Mouse (Mus musculus) liver, embryonic 11.5 days (tissue): Measurements from ENCODE around the gene Fktn. TPM values are rescaled to one million over a fixed set of nuclear protein-coding genes. Genes with fewer than 3 reads are reported as not detected.

ENCODE experiments used
- ATAC-seq: fragments of 200-750 bp; cut with Nextera tagmentation; replicated peaks from 2 replicates; pipeline ENCODE4 v1.8.0; 2017; ENCODE audit warnings: moderate number of reproducible peaks, mild to moderate bottlenecking, moderate TSS enrichment, moderate library complexity; ENCODE audit not compliant: low FRiP score
- DNase-seq: peaks from one replicate; pipeline ENCODE4 v3.0.0-alpha.2; 2017; ENCODE audit warnings: low spot score
- H3K27ac ChIP-seq: fragments of 300-500 bp; sonication (generic); 2 replicates; pipeline ENCODE4 v1.5.1; 2014; ENCODE audit warnings: mild to moderate bottlenecking, low read depth, low read length, control low read depth
- H3K27me3 ChIP-seq: fragments of 300-500 bp; sonication (generic); replicated peaks from 2 replicates; pipeline ENCODE4 v1.6.1; 2014; ENCODE audit warnings: low read length, mixed read lengths; ENCODE audit not compliant: control insufficient read depth, insufficient read depth
- H3K36me3 ChIP-seq: fragments of 300-500 bp; sonication (generic); 2 replicates; pipeline ENCODE4 v1.6.1; 2014; ENCODE audit warnings: mild to moderate bottlenecking, low read length, moderate library complexity, mixed read lengths; ENCODE audit not compliant: control insufficient read depth, insufficient read depth
- H3K4me1 ChIP-seq: fragments of 300-500 bp; sonication (generic); replicated peaks from 2 replicates; pipeline ENCODE4 v1.6.1; 2014; ENCODE audit warnings: low read length, mixed read lengths; ENCODE audit not compliant: control insufficient read depth, insufficient read depth
- H3K4me2 ChIP-seq: fragments of 300-500 bp; sonication (generic); 2 replicates; pipeline ENCODE4 v1.6.1; 2014; ENCODE audit warnings: mild to moderate bottlenecking, control low read depth, moderate library complexity
- H3K4me3 ChIP-seq: fragments of 300-500 bp; sonication (generic); 2 replicates; pipeline ENCODE4 v1.5.1; 2014; ENCODE audit warnings: low read depth, low read length, control low read depth
- H3K9ac ChIP-seq: fragments of 300-500 bp; sonication (generic); 2 replicates; pipeline ENCODE4 v1.6.1; 2014; ENCODE audit warnings: low read depth, low read length, control low read depth
- H3K9me3 ChIP-seq: fragments of 300-500 bp; sonication (generic); 2 replicates; pipeline ENCODE4 v1.6.1; 2016; ENCODE audit warnings: low read length, inconsistent platforms, mixed read lengths; ENCODE audit not compliant: control insufficient read depth
- WGBS: fragments of 180-500 bp; shearing (Covaris S2); extraction: QIAGEN DNeasy Blood & Tissue Kit; methylation state at CpG from one replicate; pipeline ENCODE4 v1.1.7; 2014; 5-methylcytosine and 5-hydroxymethylcytosine counted together
- polyA plus RNA-seq: library from polyadenylated mRNA; unstranded; fragments of >200 nt; fragmentation: Nextera tagmentation; extraction: Ambion mirVana; gene quantifications from 2 replicates; pipeline ENCODE4 v1.2.1, GENCODE M21; 2014

The Fktn gene
- polyA plus RNA-seq, 1 experiment from 2014 or later = 11.4 TPM

DNA sequence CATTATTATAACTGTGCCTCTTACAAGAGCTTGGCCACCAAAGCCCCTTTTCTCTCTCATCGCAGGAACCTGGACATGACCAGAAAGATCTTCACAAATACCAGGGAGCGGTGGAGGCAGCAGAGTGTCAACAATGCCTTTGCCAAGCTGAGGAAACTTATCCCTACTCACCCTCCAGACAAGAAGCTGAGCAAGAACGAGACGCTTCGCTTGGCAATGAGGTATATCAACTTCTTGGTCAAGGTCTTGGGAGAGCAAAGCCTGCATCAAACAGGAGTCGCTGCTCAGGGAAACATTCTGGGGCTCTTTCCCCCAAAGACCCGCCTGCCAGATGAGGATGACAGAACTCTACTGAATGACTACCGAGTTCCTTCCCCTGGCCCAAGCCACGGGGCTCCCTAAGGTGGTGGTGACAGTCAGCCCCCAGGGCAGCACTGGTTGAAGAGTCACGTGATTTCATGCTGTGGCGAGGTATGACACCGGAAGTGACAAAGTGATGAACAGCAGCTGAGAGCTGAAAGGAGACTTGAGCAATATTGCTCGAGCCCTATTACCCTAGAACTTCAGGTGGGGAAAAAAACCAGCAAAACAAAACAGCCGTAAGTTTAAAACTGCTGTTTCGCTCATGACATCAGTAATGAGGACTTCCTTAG is 72.1 kb downstream of the Fktn start:
- H3K4me3 ChIP-seq = no peak overlapping the region
- H3K27me3 ChIP-seq = no peaks in the 10 kb centered on the region

DNA sequence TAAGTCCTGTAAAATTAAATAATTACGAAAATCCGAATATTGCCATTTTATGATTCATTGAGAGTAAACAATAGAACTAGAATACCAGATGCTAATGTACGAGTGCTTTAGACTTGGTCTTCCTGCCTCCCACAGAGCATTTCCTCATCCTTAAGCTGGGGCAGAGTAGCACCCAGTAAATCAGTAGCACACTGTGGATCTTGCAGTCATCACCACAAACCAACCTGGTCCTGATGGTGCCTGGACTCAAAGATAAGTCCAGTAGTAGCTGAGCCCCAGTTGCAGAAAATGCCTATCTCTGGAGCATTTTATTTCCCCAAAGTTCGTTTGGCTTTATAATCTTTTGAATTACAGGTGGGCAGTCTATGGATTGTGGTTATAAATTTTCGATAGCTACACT is 73.1 kb downstream of the Fktn start:
- H3K4me3 ChIP-seq = no peak overlapping the region
- no peaks in the 10 kb centered on the region for H3K27me3 ChIP-seq
- no peak overlapping the region for H3K27ac ChIP-seq
- no peaks in the 10 kb centered on the region for H3K9me3 ChIP-seq
- H3K36me3 ChIP-seq = no peaks in the 10 kb centered on the region
- no peaks in the 10 kb centered on the region for H3K4me1 ChIP-seq
- H3K4me2 ChIP-seq = no peak overlapping the region
- DNase-seq (no peak), ATAC-seq (no peak)
- H3K9ac ChIP-seq = no peak overlapping the region
- WGBS = 67% methylated on average over 5 of the region's 5 CpGs

More for the DNA sequence above, 72.1 kb downstream of the Fktn start:
- no peak overlapping the region for H3K9ac ChIP-seq
- H3K27ac ChIP-seq = no peak overlapping the region
- H3K4me2 ChIP-seq = no peak overlapping the region
- ATAC-seq (no peak), DNase-seq (no peak)
- no peaks in the 10 kb centered on the region for H3K9me3 ChIP-seq
- no peaks in the 10 kb centered on the region for H3K36me3 ChIP-seq
- WGBS = 69% methylated on average over 15 of the region's 15 CpGs
- no peaks in the 10 kb centered on the region for H3K4me1 ChIP-seq

DNA sequence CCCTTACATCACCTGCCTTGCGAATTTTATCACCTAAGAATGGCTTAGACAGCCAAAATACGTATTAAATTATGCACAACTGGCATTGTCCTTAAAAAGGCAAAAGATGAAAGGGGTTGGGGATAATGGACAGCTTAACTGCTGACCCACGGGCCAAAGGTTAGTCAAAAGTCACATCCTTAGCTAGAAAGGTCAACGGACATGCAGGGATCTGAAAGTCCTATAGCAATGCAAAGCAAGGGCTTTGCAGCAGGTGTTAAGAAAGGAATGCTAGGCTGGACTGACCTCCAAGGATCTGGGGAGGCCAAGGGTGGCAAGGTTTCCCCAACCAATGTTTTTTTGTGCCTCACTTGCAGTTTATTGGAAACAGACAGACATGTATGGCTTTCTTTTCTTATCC is 75.5 kb downstream of the Fktn start:
- ATAC-seq (no peak), DNase-seq (no peak)
- no peaks in the 10 kb centered on the region for H3K27me3 ChIP-seq
- H3K4me3 ChIP-seq = no peak overlapping the region
- H3K4me2 ChIP-seq = no peak overlapping the region
- 42% methylated on average over 4 of the region's 4 CpGs for WGBS
- no peak overlapping the region for H3K27ac ChIP-seq
- H3K9ac ChIP-seq = no peak overlapping the region
- H3K4me1 ChIP-seq = no peaks in the 10 kb centered on the region
- H3K9me3 ChIP-seq = no peaks in the 10 kb centered on the region
- no peaks in the 10 kb centered on the region for H3K36me3 ChIP-seq

DNA sequence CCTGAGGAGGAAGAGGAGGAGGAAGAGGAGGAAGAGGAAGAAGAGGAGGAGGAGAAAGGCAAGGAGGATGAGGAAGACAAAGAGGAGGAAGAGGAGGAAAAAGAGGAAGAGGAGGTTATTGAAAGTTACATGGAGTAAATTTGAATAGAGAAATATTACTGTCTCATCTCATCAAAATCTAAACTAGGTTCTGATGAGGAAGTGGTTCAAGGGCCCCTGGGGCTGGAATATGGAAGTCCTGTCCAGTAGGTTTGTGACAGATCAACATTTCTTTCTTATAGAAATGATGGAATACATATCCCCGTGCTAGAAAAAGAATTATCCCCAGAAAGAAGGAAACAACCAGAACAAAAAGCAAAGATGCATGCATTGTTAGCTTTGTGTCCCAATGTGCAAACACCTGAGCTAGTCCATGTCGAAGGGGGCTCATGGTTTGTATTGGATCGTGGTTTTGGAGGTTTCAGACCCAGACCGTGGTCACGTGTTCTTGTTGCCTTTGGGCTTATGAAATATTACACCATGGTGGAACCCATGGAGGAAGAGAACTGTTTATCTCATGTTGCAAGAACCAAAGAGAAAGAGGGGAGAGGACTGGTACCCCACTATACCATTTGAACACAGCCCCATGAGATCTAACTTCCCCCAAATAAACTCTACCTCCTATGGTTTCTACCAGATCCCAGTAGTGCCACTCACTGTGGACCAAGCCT is 80.6 kb downstream of the Fktn start:
- Histone ChIP-seq H3K27me3 (no peaks in the 10 kb centered on the region), H3K4me2 (no peak overlapping the region), H3K4me1 (no peaks in the 10 kb centered on the region), H3K9ac (no peak overlapping the region), H3K36me3 (no peaks in the 10 kb centered on the region), H3K27ac (no peak overlapping the region), H3K9me3 (no peaks in the 10 kb centered on the region), H3K4me3 (no peak overlapping the region)
- ATAC-seq (no peak), DNase-seq (no peak)
- 79% methylated on average over 5 of the region's 5 CpGs for WGBS

DNA sequence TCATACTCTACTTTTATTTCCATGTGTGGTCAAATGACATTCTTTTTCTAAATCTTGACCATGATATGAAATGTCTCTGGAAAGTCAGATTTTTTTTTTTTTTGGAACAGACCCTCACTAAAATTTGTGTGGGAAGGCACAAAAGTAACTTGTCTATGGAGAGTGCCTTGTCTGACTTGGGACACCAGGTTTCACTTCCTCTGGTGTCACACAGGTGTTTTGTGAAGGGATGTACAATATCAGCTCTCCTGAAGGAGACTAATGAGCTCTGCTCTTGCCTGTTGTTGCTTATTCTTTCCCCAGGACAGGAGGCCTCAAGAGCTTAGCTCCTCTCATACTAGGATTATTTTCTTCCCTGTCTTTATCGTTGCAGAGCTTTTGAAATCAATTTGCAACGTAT is 81.3 kb downstream of the Fktn start:
- no peak overlapping the region for H3K27ac ChIP-seq
- H3K4me1 ChIP-seq = no peaks in the 10 kb centered on the region
- no peak overlapping the region for H3K4me2 ChIP-seq
- H3K9me3 ChIP-seq = no peaks in the 10 kb centered on the region
- 83% methylated on average over 2 of the region's 2 CpGs for WGBS
- H3K36me3 ChIP-seq = no peaks in the 10 kb centered on the region
- no peaks in the 10 kb centered on the region for H3K27me3 ChIP-seq
- ATAC-seq = no peak
- no peak for DNase-seq
- no peak overlapping the region for H3K9ac ChIP-seq
- H3K4me3 ChIP-seq = no peak overlapping the region

DNA sequence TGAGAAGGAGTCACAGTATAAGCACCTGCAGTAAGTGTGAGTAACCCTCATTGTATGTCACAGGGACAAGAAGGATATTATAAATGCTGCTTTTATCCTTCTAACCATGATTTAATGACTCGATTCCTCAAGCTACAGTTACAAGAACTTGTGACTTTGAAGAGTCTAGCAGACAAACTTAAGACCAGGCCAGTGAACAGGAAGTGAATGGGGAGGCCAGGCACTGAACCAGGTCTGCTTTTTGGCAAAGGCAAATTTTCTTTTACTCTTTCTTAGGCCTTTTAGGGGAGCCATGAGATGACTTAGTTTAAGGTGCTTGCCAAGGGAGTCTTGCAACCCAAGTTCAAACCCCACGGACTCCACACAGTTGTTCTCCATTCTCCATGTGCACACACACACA is 81.9 kb downstream of the Fktn start:
- Histone ChIP-seq H3K27ac (no peak overlapping the region), H3K4me2 (no peak overlapping the region), H3K9me3 (no peaks in the 10 kb centered on the region), H3K4me1 (no peaks in the 10 kb centered on the region), H3K4me3 (no peak overlapping the region), H3K27me3 (no peaks in the 10 kb centered on the region), H3K36me3 (no peaks in the 10 kb centered on the region), H3K9ac (no peak overlapping the region)
- DNase-seq (no peak), ATAC-seq (no peak)
- 81% methylated on average over 2 of the region's 2 CpGs for WGBS

DNA sequence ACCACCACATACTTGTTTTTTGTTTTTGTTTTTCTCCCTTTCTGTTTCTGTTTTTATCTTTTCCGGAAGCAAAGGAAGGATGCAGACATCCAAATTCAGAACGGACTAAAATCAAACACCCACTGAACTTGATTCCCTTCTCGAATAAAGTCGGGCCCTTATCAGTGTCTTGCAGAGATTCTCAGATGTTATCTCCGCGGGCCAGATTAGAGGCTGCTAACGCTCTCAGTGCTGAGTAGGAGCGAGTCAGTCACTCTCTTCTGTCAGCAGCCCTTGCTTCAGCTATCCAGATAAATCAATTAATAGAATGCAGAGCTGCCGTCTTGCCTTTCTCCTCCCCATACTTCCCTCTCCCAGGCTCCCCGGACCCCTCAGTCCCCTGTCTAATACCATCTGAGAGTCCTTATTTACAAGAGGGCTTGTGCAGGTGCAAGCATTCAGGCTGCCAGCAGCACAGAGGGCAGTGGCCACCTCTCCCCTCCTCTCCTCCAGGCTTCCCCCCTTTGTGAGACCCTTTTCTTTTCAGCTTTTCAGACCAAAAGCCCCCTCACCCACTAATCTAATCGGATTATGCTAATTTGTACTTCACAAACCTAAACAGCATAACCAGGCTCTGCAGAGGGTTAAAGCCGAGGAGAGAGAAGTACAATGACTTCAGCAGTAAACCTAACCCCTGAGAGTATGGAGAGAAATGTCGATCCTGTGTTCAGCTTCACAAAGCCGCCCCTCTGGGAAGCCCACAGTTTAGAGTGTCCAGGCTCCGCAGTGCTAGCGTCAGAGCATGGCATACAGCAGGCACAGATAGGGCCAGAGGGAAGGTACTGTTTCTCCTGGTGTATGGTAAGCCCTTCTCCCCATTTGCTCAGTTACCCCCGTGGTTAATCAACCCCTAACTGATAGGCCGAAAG is 83.3 kb downstream of the Fktn start:
- no peaks in the 10 kb centered on the region for H3K27me3 ChIP-seq
- DNase-seq = no peak
- no peak overlapping the region for H3K4me2 ChIP-seq
- no peaks in the 10 kb centered on the region for H3K36me3 ChIP-seq
- no peak overlapping the region for H3K4me3 ChIP-seq
- H3K4me1 ChIP-seq = no peaks in the 10 kb centered on the region
- no peak for ATAC-seq
- WGBS = 19% methylated on average over 18 of the region's 18 CpGs
- no peak overlapping the region for H3K27ac ChIP-seq
- no peak overlapping the region for H3K9ac ChIP-seq
- no peaks in the 10 kb centered on the region for H3K9me3 ChIP-seq

DNA sequence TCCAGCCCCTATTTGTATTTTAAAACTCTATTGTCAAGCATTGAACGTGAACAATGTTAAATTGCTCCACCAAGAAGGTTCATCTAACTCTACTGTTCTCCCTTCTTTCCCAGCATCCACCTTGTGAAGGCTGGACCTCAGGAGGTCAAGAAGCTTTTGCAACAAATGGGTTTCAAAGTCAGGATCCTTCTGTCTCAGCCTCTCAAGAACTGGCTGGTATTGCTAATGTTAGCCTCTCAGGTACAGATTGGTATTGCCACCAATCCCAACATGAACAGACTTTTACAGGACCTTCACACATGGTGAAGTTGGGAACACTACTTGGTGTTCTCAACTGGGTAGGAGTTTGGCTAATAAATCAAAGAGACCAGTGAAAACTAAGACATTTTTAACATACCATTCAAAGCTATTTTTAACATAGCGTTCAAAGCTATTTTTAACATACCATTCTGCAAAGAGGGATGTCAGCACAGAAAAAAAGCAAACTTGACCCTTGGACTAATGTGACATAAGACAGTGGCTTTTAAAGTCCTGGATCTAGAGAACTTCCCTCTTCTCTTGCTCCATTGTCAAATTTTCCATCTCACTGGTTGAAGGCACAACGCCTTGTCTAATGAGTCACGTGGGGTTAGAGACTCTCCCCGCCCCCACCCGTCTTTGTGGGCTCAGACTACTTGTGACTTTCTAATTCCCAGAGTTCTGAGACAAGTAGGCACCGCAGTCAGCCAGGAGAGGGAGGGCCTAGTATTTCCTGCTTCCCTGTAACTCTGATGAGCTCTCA is 85.3 kb downstream of the Fktn start:
- H3K9me3 ChIP-seq = no peaks in the 10 kb centered on the region
- no peaks in the 10 kb centered on the region for H3K36me3 ChIP-seq
- ATAC-seq (no peak), DNase-seq (no peak)
- H3K4me2 ChIP-seq = no peak overlapping the region
- WGBS = 42% methylated on average over 7 of the region's 7 CpGs
- no peak overlapping the region for H3K9ac ChIP-seq
- H3K27me3 ChIP-seq = no peaks in the 10 kb centered on the region
- no peak overlapping the region for H3K4me3 ChIP-seq
- H3K27ac ChIP-seq = no peak overlapping the region
- no peaks in the 10 kb centered on the region for H3K4me1 ChIP-seq
